Mouse (Mus musculus): ENCODE measurements around the gene Patz1.

The Patz1 gene

GRCm38 (mm10) chr11:3330991-3331750 lies 42.5 kb downstream of the Patz1 start:
- no peak for DNase-seq

GRCm38 (mm10) chr11:3331756-3332642 lies 43.3 kb downstream of the Patz1 start:
- DNase-seq = peak; percentile 97

GRCm38 (mm10) chr11:3333111-3333695 lies 44.5 kb downstream of the Patz1 start:
- no peak for DNase-seq

GRCm38 (mm10) chr11:3334141-3334710 lies 45.6 kb downstream of the Patz1 start:
- no peak for DNase-seq

- DNase-seq = no peak
Measured at GRCm38 (mm10) chr11:3334711-3335316, 46.1 kb downstream of the Patz1 start.

- DNase-seq = no peak
Measured at GRCm38 (mm10) chr11:3335651-3336216, 47.1 kb downstream of the Patz1 start.

- no peak for DNase-seq
Measured at GRCm38 (mm10) chr11:3336602-3337001, 47.9 kb downstream of the Patz1 start.

GRCm38 (mm10) chr11:3337173-3337955 lies 48.7 kb downstream of the Patz1 start:
- peak; percentile 84 for DNase-seq

GRCm38 (mm10) chr11:3337961-3338360 lies 49.3 kb downstream of the Patz1 start:
- DNase-seq = no peak

GRCm38 (mm10) chr11:3341476-3341875 lies 52.8 kb downstream of the Patz1 start:
- no peak for DNase-seq

- no peak for DNase-seq
Measured at GRCm38 (mm10) chr11:3344916-3345315, 56.2 kb downstream of the Patz1 start.

- no peak for DNase-seq
Measured at GRCm38 (mm10) chr11:3346351-3346750, 57.7 kb downstream of the Patz1 start.

GRCm38 (mm10) chr11:3347091-3347834 lies 58.6 kb downstream of the Patz1 start:
- peak; percentile 82 for DNase-seq

- DNase-seq = no peak
Measured at GRCm38 (mm10) chr11:3347835-3348195, 59.1 kb downstream of the Patz1 start.

GRCm38 (mm10) chr11:3348576-3349342 lies 60.1 kb downstream of the Patz1 start:
- DNase-seq = no peak

- no peak for DNase-seq
Measured at GRCm38 (mm10) chr11:3349343-3349695, 60.6 kb downstream of the Patz1 start.

- no peak for DNase-seq
Measured at GRCm38 (mm10) chr11:3352131-3352530, 63.5 kb downstream of the Patz1 start.

- DNase-seq = no peak
Measured at GRCm38 (mm10) chr11:3352990-3353585, 64.4 kb downstream of the Patz1 start.
